Mouse (Mus musculus): ENCODE measurements around the gene Btg4. TPM values are rescaled to one million over a fixed set of nuclear protein-coding genes. Genes with fewer than 3 reads are reported as not detected.
"Not testable (repeated sequence)": the region's sequence is repeated elsewhere in the genome, so short reads cannot be mapped to it uniquely, and the experiment has no call there.

Btg4 gene
- polyA plus RNA-seq, 1 experiment from 2014 or later: not detected

DNA sequence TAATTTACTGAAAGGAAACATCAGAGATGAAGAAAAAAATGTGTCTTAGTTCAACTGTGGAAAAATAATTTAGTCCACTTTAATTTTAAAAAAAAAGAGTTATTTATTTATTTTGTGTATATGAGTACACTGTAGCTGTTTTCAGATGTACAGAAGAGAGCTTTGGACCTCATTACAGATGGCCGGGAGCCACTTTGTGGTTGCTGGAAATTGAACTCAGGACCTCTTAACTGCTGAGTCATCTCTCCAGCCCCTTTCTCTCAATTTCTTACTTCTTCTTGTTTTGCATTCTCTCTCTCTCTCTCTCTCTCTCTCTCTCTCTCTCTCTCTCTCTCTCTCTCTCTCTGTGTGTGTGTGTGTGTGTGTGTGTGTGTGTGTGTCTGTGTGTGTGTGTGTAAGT lies 78.7 kb downstream of the Btg4 start:
- not testable (repeated sequence) for ATAC-seq (ENCODE audit: low FRiP score); DNase-seq (ENCODE audit: low spot score); H3K4me1 ChIP-seq (replicated peaks; ENCODE audit: control insufficient read depth, insufficient read depth, low read length); H3K27ac ChIP-seq (ENCODE audit: low read depth, low read length); H3K9ac ChIP-seq (ENCODE audit: low read depth, low read length); H3K4me3 ChIP-seq (ENCODE audit: low read depth, low read length); H3K27me3 ChIP-seq (ENCODE audit: control insufficient read depth, insufficient read depth, low read length); H3K9me3 ChIP-seq (ENCODE audit: control insufficient read depth, low read length); H3K4me2 ChIP-seq (replicated peaks; ENCODE audit: low read depth, low read length); H3K36me3 ChIP-seq (ENCODE audit: control insufficient read depth, insufficient read depth, low read length)
- WGBS: 77% methylated on average over 1 of the region's 1 CpGs

DNA sequence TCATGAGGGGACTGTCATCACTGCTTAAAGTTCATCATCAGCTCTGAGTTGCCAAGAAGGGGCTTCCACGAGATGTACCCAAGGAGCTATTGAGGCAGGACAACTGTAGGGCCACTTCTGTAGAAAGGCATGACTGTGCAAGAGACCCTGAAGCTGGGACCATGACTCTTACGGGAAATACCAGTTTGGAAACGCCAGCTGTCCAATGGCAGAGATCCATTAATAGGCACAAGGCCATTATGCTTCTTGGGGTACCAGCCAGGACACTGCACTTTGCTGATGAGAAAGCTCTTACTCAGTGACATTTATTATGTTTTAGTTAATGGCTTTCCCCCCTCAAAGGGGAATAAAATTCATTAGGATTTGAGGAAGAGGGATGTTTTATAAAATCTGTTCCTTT lies 80.0 kb downstream of the Btg4 start:
- no peak overlapping the region for H3K4me2 ChIP-seq (replicated peaks; ENCODE audit: low read depth, low read length)
- no peaks in the 10 kb centered on the region for H3K36me3 ChIP-seq (ENCODE audit: control insufficient read depth, insufficient read depth, low read length)
- no peak overlapping the region for H3K9ac ChIP-seq (ENCODE audit: low read depth, low read length)
- WGBS: 75% methylated on average over 3 of the region's 3 CpGs
- no peak overlapping the region for H3K4me3 ChIP-seq (ENCODE audit: low read depth, low read length)
- H3K4me1 ChIP-seq (replicated peaks; ENCODE audit: control insufficient read depth, insufficient read depth, low read length): no peaks in the 10 kb centered on the region
- no peaks in the 10 kb centered on the region for H3K9me3 ChIP-seq (ENCODE audit: control insufficient read depth, low read length)
- H3K27ac ChIP-seq (ENCODE audit: low read depth, low read length): no peak overlapping the region
- ATAC-seq (ENCODE audit: low FRiP score) (no peak), DNase-seq (ENCODE audit: low spot score) (no peak)
- no peaks in the 10 kb centered on the region for H3K27me3 ChIP-seq (ENCODE audit: control insufficient read depth, insufficient read depth, low read length)

DNA sequence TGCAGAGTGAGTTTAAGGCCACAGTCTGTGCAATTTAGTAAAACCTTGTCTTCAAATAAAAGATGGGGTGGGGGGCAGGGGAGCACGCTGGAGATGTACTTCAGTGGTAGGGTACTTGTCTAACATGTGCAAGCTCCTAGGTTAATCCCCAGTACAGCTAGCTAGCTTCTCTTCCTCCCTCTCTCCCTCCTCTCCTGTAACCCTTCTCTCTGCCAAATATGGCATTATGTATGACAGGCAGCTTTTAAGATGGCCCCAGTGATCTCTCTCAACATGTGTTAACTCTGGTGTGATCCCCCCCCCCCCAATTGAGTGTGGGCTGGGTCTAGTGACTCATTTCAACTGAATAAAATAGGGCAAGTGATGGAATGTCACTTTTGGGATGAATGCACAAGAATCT lies 82.7 kb downstream of the Btg4 start:
- no peak for DNase-seq (ENCODE audit: low spot score)
- Histone ChIP-seq H3K4me1 (replicated peaks; ENCODE audit: control insufficient read depth, insufficient read depth, low read length) (no peaks in the 10 kb centered on the region), H3K9me3 (ENCODE audit: control insufficient read depth, low read length) (no peaks in the 10 kb centered on the region)

DNA sequence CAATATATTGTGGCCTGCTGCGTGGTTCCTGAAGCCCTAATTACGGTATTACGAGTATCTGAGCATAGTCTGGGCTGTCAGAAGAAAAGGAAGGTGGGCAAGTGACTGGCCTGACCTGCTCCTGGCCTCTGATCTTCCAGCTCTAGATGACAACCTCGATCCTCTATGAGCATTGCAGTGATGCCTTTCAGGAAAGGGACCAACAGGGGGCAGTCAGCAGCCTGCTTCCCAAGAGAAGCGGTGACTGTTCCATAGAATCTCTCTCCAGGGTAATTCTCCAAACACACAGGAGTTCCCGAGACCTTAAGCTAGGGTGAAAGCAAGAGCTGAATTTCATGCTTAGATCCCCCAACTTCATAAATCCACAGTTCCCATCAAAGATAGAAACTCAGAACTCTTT lies 83.5 kb downstream of the Btg4 start:
- Histone ChIP-seq H3K4me1 (replicated peaks; ENCODE audit: control insufficient read depth, insufficient read depth, low read length) (no peaks in the 10 kb centered on the region), H3K4me2 (replicated peaks; ENCODE audit: low read depth, low read length) (no peak overlapping the region), H3K4me3 (ENCODE audit: low read depth, low read length) (no peak overlapping the region), H3K27ac (ENCODE audit: low read depth, low read length) (no peak overlapping the region), H3K9me3 (ENCODE audit: control insufficient read depth, low read length) (no peaks in the 10 kb centered on the region), H3K27me3 (ENCODE audit: control insufficient read depth, insufficient read depth, low read length) (no peaks in the 10 kb centered on the region), H3K9ac (ENCODE audit: low read depth, low read length) (no peak overlapping the region), H3K36me3 (ENCODE audit: control insufficient read depth, insufficient read depth, low read length) (no peaks in the 10 kb centered on the region)
- WGBS: 72% methylated on average over 6 of the region's 6 CpGs
- ATAC-seq (ENCODE audit: low FRiP score) (no peak), DNase-seq (ENCODE audit: low spot score) (no peak)

More for the DNA sequence above, 82.7 kb downstream of the Btg4 start:
- H3K4me3 ChIP-seq (ENCODE audit: low read depth, low read length): no peak overlapping the region
- H3K4me2 ChIP-seq (replicated peaks; ENCODE audit: low read depth, low read length): no peak overlapping the region
- WGBS: 79% methylated on average over 1 of the region's 1 CpGs
- ATAC-seq (ENCODE audit: low FRiP score): no peak
- H3K27ac ChIP-seq (ENCODE audit: low read depth, low read length): no peak overlapping the region
- H3K9ac ChIP-seq (ENCODE audit: low read depth, low read length): no peak overlapping the region
- no peaks in the 10 kb centered on the region for H3K36me3 ChIP-seq (ENCODE audit: control insufficient read depth, insufficient read depth, low read length)
- no peaks in the 10 kb centered on the region for H3K27me3 ChIP-seq (ENCODE audit: control insufficient read depth, insufficient read depth, low read length)

DNA sequence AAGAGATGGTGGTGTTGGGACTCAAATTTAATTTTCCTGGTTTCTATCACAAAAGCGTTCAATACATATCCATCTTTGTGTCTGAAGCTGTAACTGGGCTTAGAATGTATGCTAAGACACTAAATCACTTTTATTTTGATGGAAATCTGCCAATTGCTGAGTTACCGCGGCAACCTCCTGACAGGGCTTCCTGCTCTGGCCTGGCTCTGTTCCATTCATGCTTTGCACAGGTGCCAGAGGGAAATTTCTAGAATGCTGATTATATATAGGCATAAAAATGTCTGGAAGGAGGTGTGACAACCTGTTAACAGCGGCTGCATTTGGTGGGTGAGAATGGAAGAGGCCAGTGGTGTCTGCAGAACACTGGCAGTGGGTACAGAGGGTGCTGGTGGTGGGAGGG lies 85.8 kb downstream of the Btg4 start:
- no peaks in the 10 kb centered on the region; the same call in 1 of the 2 replicates for H3K27me3 ChIP-seq (ENCODE audit: control insufficient read depth, insufficient read depth, low read length)
- WGBS: 93% methylated on average over 4 of the region's 4 CpGs
- no peak overlapping the region for H3K27ac ChIP-seq (ENCODE audit: low read depth, low read length)
- no peaks in the 10 kb centered on the region for H3K4me1 ChIP-seq (replicated peaks; ENCODE audit: control insufficient read depth, insufficient read depth, low read length)
- H3K9ac ChIP-seq (ENCODE audit: low read depth, low read length): no peak overlapping the region
- no peak for DNase-seq (ENCODE audit: low spot score)
- no peak for ATAC-seq (ENCODE audit: low FRiP score)
- no peak overlapping the region for H3K4me2 ChIP-seq (replicated peaks; ENCODE audit: low read depth, low read length)
- H3K4me3 ChIP-seq (ENCODE audit: low read depth, low read length): no peak overlapping the region
- H3K9me3 ChIP-seq (ENCODE audit: control insufficient read depth, low read length): no peaks in the 10 kb centered on the region
- no peaks in the 10 kb centered on the region for H3K36me3 ChIP-seq (ENCODE audit: control insufficient read depth, insufficient read depth, low read length)

DNA sequence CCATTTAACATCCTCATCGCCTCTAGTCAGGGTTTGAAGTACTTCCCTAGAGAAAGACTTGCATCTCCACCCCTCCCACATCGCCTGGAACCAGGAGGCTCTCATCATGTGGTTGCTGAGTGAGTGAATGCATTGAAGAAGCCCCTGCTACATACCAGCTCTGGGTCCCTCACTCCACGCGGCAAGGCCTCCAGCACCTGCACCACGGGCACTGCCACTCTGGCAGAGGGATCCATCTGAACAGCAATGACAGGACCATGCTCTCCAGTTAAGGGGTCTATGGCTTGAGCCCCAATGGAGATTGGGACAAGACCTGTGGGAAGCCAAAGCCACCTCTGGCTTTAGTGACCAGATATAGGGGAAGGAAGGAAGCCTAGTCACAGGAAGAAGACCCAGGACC lies 86.6 kb downstream of the Btg4 start:
- no peak for DNase-seq (ENCODE audit: low spot score)
- H3K4me2 ChIP-seq (replicated peaks; ENCODE audit: low read depth, low read length): no peak overlapping the region
- ATAC-seq (ENCODE audit: low FRiP score): no peak
- no peak overlapping the region for H3K9ac ChIP-seq (ENCODE audit: low read depth, low read length)
- WGBS: 85% methylated on average over 5 of the region's 5 CpGs
- H3K9me3 ChIP-seq (ENCODE audit: control insufficient read depth, low read length): no peaks in the 10 kb centered on the region
- H3K36me3 ChIP-seq (ENCODE audit: control insufficient read depth, insufficient read depth, low read length): no peaks in the 10 kb centered on the region
- H3K27ac ChIP-seq (ENCODE audit: low read depth, low read length): no peak overlapping the region
- H3K27me3 ChIP-seq (ENCODE audit: control insufficient read depth, insufficient read depth, low read length): no peaks in the 10 kb centered on the region; the same call in 1 of the 2 replicates
- no peak overlapping the region for H3K4me3 ChIP-seq (ENCODE audit: low read depth, low read length)
- H3K4me1 ChIP-seq (replicated peaks; ENCODE audit: control insufficient read depth, insufficient read depth, low read length): no peaks in the 10 kb centered on the region

DNA sequence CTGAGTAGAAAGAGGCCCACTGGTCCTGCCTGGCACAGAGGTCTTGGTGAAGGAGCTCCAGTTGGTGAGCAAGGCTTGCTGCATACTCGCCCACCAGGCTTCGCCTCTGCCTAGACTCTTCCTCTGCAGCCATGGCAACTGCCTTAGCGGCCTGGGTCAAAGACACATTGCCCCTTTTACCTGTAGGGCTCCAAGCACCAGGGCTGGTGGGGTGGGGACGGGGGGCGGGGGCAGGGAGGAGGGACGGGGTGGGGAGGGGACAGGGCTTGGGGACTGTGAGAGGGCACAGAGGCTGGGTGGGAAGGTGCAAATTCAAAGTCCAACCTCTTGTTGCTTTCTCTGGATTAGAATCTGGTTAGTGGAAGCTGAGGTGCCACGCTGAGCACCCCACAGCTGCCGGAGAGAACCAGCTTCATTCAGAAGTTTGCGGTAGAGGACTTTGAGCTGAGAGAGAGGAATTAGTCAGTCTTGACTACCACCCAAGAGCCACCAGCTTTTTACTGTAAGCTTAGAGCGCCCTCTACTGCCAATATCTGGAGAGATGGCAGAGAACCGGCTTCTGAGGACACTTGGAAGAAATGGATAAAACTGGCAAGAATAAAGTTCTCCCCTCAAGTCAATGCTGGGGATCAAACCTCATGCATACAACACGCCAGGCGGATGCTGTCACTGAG lies 91.5 kb downstream of the Btg4 start:
- ATAC-seq (ENCODE audit: low FRiP score): no peak

DNA sequence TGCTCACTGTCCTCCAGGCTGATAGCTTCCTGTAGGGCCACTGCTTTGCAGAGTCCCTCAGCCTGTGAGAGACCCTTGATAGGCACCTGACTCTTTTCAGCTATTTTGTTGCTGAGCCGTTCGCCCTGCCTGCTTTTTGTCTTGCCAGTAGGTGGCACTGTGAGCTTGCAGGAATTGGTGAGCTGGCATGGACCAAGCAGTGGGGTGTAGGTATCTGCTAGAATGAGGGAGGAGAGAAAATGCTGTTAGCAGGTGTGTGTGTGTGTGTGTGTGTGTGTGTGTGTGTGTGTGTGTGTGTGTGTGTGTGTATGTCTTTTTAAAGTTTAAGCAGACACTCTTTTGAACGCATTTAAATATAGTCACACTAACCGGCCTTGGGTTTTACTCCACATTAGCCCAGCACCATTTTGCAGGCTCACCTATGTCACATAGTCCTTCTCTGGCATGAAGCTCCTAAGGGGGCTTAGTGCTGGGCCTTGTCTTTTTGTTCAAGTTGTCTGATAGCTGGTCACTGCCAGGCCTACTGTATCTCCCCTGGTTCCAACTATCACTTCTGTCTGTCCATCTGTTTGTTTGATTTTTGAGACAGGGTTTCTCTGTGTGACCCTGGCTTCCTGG lies 101.2 kb downstream of the Btg4 start:
- Histone ChIP-seq H3K36me3 (ENCODE audit: control insufficient read depth, insufficient read depth, low read length) (no peaks in the 10 kb centered on the region), H3K4me1 (replicated peaks; ENCODE audit: control insufficient read depth, insufficient read depth, low read length) (no peaks in the 10 kb centered on the region), H3K4me3 (ENCODE audit: low read depth, low read length) (no peak overlapping the region), H3K4me2 (replicated peaks; ENCODE audit: low read depth, low read length) (no peak overlapping the region), H3K27me3 (ENCODE audit: control insufficient read depth, insufficient read depth, low read length) (no peaks in the 10 kb centered on the region), H3K27ac (ENCODE audit: low read depth, low read length) (no peak overlapping the region), H3K9me3 (ENCODE audit: control insufficient read depth, low read length) (no peaks in the 10 kb centered on the region), H3K9ac (ENCODE audit: low read depth, low read length) (no peak overlapping the region)
- 39% methylated on average over 4 of the region's 4 CpGs for WGBS
- DNase-seq (ENCODE audit: low spot score): peak; percentile 85
- ATAC-seq (ENCODE audit: low FRiP score): no peak

More for the DNA sequence above, 91.5 kb downstream of the Btg4 start:
- no peaks in the 10 kb centered on the region for H3K4me1 ChIP-seq (replicated peaks; ENCODE audit: control insufficient read depth, insufficient read depth, low read length)
- no peak overlapping the region for H3K4me3 ChIP-seq (ENCODE audit: low read depth, low read length)
- H3K4me2 ChIP-seq (replicated peaks; ENCODE audit: low read depth, low read length): no peak overlapping the region
- no peak overlapping the region for H3K9ac ChIP-seq (ENCODE audit: low read depth, low read length)
- 19% methylated on average over 13 of the region's 13 CpGs for WGBS
- no peak overlapping the region for H3K27ac ChIP-seq (ENCODE audit: low read depth, low read length)
- H3K27me3 ChIP-seq (ENCODE audit: control insufficient read depth, insufficient read depth, low read length): no peaks in the 10 kb centered on the region; the same call in 1 of the 2 replicates
- H3K36me3 ChIP-seq (ENCODE audit: control insufficient read depth, insufficient read depth, low read length): no peaks in the 10 kb centered on the region
- DNase-seq (ENCODE audit: low spot score): peak; percentile 85
- H3K9me3 ChIP-seq (ENCODE audit: control insufficient read depth, low read length): no peaks in the 10 kb centered on the region

DNA sequence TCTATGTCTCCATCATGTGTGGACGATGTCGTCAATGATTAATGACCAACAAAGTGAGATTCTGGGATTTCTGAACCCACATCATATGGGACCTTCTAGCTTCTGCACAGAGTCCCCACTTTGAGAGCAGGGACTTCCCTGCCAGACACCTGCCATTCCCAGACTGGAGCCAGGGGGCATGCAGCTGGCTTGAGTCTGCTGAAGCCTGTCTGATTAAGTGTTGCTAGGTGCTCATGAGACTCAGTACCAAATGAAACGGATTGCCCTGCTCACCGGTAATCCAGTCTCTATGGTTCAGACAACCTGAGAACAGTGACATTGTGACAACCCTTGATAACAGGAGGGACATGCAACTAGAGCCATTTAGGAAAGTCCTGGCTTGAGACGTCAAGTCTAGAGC lies 103.3 kb downstream of the Btg4 start:
- Histone ChIP-seq H3K9me3 (ENCODE audit: control insufficient read depth, low read length) (no peaks in the 10 kb centered on the region), H3K36me3 (ENCODE audit: control insufficient read depth, insufficient read depth, low read length) (no peaks in the 10 kb centered on the region), H3K27me3 (ENCODE audit: control insufficient read depth, insufficient read depth, low read length) (no peaks in the 10 kb centered on the region), H3K4me1 (replicated peaks; ENCODE audit: control insufficient read depth, insufficient read depth, low read length) (no peaks in the 10 kb centered on the region), H3K4me3 (ENCODE audit: low read depth, low read length) (no peak overlapping the region), H3K27ac (ENCODE audit: low read depth, low read length) (no peak overlapping the region), H3K9ac (ENCODE audit: low read depth, low read length) (no peak overlapping the region), H3K4me2 (replicated peaks; ENCODE audit: low read depth, low read length) (no peak overlapping the region)
- WGBS: 86% methylated on average over 5 of the region's 5 CpGs
- ATAC-seq (ENCODE audit: low FRiP score): no peak
- DNase-seq (ENCODE audit: low spot score): no peak
